16 mouse cellular contexts compared by ENCODE assay signal in the genomic region with DNA sequence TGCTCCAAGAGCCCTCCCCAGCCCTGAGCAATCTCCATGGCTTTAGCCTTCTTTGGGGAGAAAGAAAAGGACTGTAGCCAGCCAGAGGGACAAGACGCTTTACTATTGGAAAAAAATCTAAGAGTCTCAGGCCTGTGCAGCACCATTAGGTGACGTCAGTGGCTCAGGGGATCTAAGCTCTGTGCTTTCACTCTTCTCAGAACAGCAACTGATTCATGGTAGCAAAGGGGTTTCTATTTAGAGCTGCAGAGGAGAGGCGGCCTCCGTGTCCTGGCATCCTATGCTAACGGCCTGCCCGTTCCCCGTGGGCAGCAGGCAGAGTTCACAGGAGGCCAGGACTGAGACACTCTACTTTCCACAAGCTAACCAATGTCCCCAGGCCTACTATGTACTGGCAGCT.
DNase-seq lines count a peak whose midpoint lies in the region; ATAC-seq and TF ChIP-seq lines count a peak whose summit lies in the region.
"Had no signal": no experiment of that assay in that cellular context is flagged by ENCODE, and none has a peak within 500 bp of the region (broad histone marks: within the 10 kb centered on the region; RNA-seq: fewer than 3 reads in every experiment).

No protein-coding gene starts in this region.

- no peaks in the 10 kb centered on the region for H3K4me1 ChIP-seq in brown adipose tissue, adult 24 weeks (ENCODE audit: control insufficient read depth, insufficient read depth, insufficient read length, low read length)
- H3K4me1 ChIP-seq in kidney, embryonic 15.5 days, result no peaks in the 10 kb centered on the region
- H3K4me1 ChIP-seq: embryonic facial prominence, embryonic 12.5 days; intestine, embryonic 15.5 days; limb, embryonic 13.5 days had no signal

- DNase-seq in frontal cortex, postnatal 25 days (ENCODE audit: low spot score in 2 of 2), result no peak
- no peak for DNase-seq in layer of hippocampus, adult 2 months (ENCODE audit: low spot score in 2 of 2)
- no peak for DNase-seq in layer of hippocampus, postnatal 25 days (ENCODE audit: extremely low spot score in 1 of 2, low spot score in 1 of 2)
- peak; percentile 35 to 51 for DNase-seq in heart, postnatal 10 days
- DNase-seq: cerebellum, postnatal 10 days; kidney, postnatal 10 days; liver, postnatal 0 days; lung, postnatal 36 days had no signal

- no peak for TF ChIP-seq CTCF in layer of hippocampus, adult 2 months (conservative IDR thresholded peaks at IDR 0.05)

- H3K27ac ChIP-seq in layer of hippocampus, adult 2 months, result peak overlapping the region; percentile 72
- H3K27ac ChIP-seq in brown adipose tissue, adult 24 weeks (replicated peaks; ENCODE audit: low read depth, low read length), result peak overlapping the region; percentile 77
- H3K27ac ChIP-seq in kidney, embryonic 15.5 days, result no peak overlapping the region
- H3K27ac ChIP-seq: embryonic facial prominence, embryonic 12.5 days; intestine, embryonic 15.5 days; limb, embryonic 13.5 days had no signal

- no peak overlapping the region for H3K4me3 ChIP-seq in layer of hippocampus, adult 2 months
- no peak overlapping the region for H3K4me3 ChIP-seq in brown adipose tissue, adult 24 weeks (ENCODE audit: insufficient read depth, low read depth, low read length)
- no peak overlapping the region for H3K4me3 ChIP-seq in kidney, embryonic 15.5 days (replicated peaks)
- H3K4me3 ChIP-seq: embryonic facial prominence, embryonic 12.5 days; intestine, embryonic 15.5 days; limb, embryonic 13.5 days had no signal

- H3K9me3 ChIP-seq in kidney, embryonic 15.5 days (replicated peaks), result no peaks in the 10 kb centered on the region
- H3K9me3 ChIP-seq: embryonic facial prominence, embryonic 12.5 days; intestine, embryonic 15.5 days had no signal

- intact Hi-C loops in heart, postnatal 10 days (cut with DNase I), result no loop called here

- H3K9ac ChIP-seq in kidney, embryonic 15.5 days, result no peak overlapping the region
- H3K9ac ChIP-seq: embryonic facial prominence, embryonic 12.5 days; intestine, embryonic 15.5 days; limb, embryonic 13.5 days; liver, postnatal 0 days had no signal

- ATAC-seq in frontal cortex, adult (ENCODE audit: low TSS enrichment), result peak; percentile 69
- no peak for ATAC-seq in cerebellum, adult (ENCODE audit: insufficient number of reproducible peaks, low FRiP score, low TSS enrichment)
- ATAC-seq in kidney, embryonic 15.5 days (replicated peaks; ENCODE audit: low FRiP score), result no peak
- ATAC-seq: intestine, embryonic 15.5 days; liver, postnatal 0 days had no signal

- H3K4me2 ChIP-seq in kidney, embryonic 15.5 days, result no peak overlapping the region
- H3K4me2 ChIP-seq: embryonic facial prominence, embryonic 12.5 days; intestine, embryonic 15.5 days; limb, embryonic 13.5 days; midbrain, embryonic 11.5 days had no signal

- WGBS in kidney, embryonic 15.5 days, result 82% methylated on average over 7 of the region's 7 CpGs

- no peaks in the 10 kb centered on the region for H3K36me3 ChIP-seq in kidney, embryonic 15.5 days
- H3K36me3 ChIP-seq: embryonic facial prominence, embryonic 12.5 days; intestine, embryonic 15.5 days; limb, embryonic 13.5 days had no signal

- no peaks in the 10 kb centered on the region for H3K27me3 ChIP-seq in kidney, embryonic 15.5 days
- H3K27me3 ChIP-seq: embryonic facial prominence, embryonic 12.5 days; intestine, embryonic 15.5 days; limb, embryonic 13.5 days had no signal

Comparison
In these comparisons a context has a peak if more than half of its experiments do, and no peak if none do; other contexts are left out.
1. DNase-seq: peak in heart, postnatal 10 days (2 of 2); none in frontal cortex, postnatal 25 days (0 of 2), layer of hippocampus, adult 2 months (0 of 2) and layer of hippocampus, postnatal 25 days (0 of 2).